9 mouse cellular contexts compared by ENCODE assay signal in the genomic region with DNA sequence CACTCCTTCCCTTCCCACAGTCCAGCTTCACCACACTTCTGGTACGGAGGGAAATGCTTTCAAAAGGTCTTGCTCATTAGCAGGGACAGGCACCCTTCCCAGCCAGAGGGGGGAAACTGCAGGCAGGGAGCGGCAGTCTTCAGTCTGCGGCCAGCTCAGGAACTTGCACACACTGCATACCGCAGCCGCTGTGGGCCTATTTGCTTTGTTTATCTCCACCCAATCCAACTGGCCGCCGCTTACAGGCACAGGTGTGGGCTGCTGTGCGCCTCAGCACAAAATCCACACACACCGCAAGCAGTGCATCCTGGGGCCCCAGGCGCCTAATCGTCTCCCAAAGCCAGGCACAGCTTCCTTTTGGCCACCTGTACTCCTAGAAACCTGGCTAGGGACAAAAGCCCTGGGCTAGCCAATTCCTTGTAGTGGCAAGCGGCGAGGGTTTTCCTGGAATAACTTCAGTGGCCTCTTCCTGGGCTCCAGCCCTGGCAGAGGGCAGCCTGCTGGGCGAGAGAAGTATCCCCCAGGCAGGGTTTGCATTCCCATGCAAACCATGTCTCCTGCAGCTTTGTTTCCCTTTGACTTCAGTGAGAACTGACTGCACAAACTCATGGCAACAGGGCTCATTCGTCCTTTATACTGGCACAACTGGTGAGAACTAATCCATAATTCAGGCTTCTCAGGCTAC. TPM values are rescaled to one million over a fixed set of nuclear protein-coding genes. Genes with fewer than 3 reads are reported as not detected.
DNase-seq lines count a peak whose midpoint lies in the region; ATAC-seq and TF ChIP-seq lines count a peak whose summit lies in the region.
"Had no signal": no experiment of that assay in that cellular context is flagged by ENCODE, and none has a peak within 500 bp of the region (broad histone marks: within the 10 kb centered on the region; RNA-seq: fewer than 3 reads in every experiment).

No protein-coding gene starts in this region.

- H3K4me2 ChIP-seq in forebrain, embryonic 14.5 days (ENCODE audit: low read length), result no peak overlapping the region
- H3K4me2 ChIP-seq in embryonic facial prominence, embryonic 14.5 days (ENCODE audit: low read depth, low read length), result no peak overlapping the region
- peak overlapping the region; percentile 38 for H3K4me2 ChIP-seq in liver, embryonic 13.5 days
- peak overlapping the region; percentile 28 for H3K4me2 ChIP-seq in midbrain, postnatal 0 days (ENCODE audit: low read depth, low read length, poor library complexity, severe bottlenecking)
- H3K4me2 ChIP-seq in kidney, embryonic 16.5 days (replicated peaks; ENCODE audit: low read depth, low read length), result no peak overlapping the region; the same call in 1 of the 2 replicates

- ATAC-seq in forebrain, embryonic 14.5 days, result no peak
- ATAC-seq in embryonic facial prominence, embryonic 14.5 days (ENCODE audit: low read depth), result peak; percentile 38; the same call in 1 of the 2 replicates
- peak; percentile 68 for ATAC-seq in liver, embryonic 13.5 days (ENCODE audit: low read depth)
- peak; percentile 49; the same call in 1 of the 2 replicates for ATAC-seq in midbrain, postnatal 0 days (ENCODE audit: low FRiP score)
- no peak for ATAC-seq in kidney, embryonic 16.5 days (ENCODE audit: low FRiP score, low TSS enrichment)

- no peak; the same call in 1 of the 2 replicates for TF ChIP-seq CTCF in midbrain, postnatal 0 days (IDR thresholded peaks at IDR 0.05)
- no peak for TF ChIP-seq CTCF in left cerebral cortex, adult 2 months (IDR thresholded peaks at IDR 0.05)

- intact Hi-C loops in left cerebral cortex, adult 2 months (cut with DNase I), result no loop called here

- no peak overlapping the region for H3K9ac ChIP-seq in forebrain, embryonic 14.5 days (ENCODE audit: low read length)
- no peak overlapping the region for H3K9ac ChIP-seq in embryonic facial prominence, embryonic 14.5 days (ENCODE audit: low read depth, low read length)
- no peak overlapping the region for H3K9ac ChIP-seq in liver, embryonic 13.5 days
- H3K9ac ChIP-seq in midbrain, postnatal 0 days (replicated peaks; ENCODE audit: low read length, poor library complexity, severe bottlenecking), result 0 out of 2 replicates have a peak overlapping the region, but pooled peaks have one; percentile 26
- no peak overlapping the region for H3K9ac ChIP-seq in kidney, embryonic 16.5 days (replicated peaks; ENCODE audit: low read length)

- peak overlapping the region; percentile 56 for H3K27ac ChIP-seq in forebrain, embryonic 10.5 days
- no peak overlapping the region for H3K27ac ChIP-seq in forebrain, embryonic 14.5 days (ENCODE audit: low read depth, low read length)
- H3K27ac ChIP-seq in embryonic facial prominence, embryonic 14.5 days (replicated peaks; ENCODE audit: low read depth, low read length), result no peak overlapping the region; the same call in 1 of the 2 replicates
- peak overlapping the region; percentile 61 for H3K27ac ChIP-seq in liver, embryonic 13.5 days
- H3K27ac ChIP-seq in midbrain, postnatal 0 days (ENCODE audit: low read depth, low read length), result 0 out of 2 replicates have a peak overlapping the region, but pooled peaks have one; percentile 26
- no peak overlapping the region for H3K27ac ChIP-seq in kidney, embryonic 16.5 days (ENCODE audit: low read length)
- H3K27ac ChIP-seq in left cerebral cortex, adult 2 months, result no peak overlapping the region

- no peaks in the 10 kb centered on the region for H3K9me3 ChIP-seq in forebrain, embryonic 10.5 days
- H3K9me3 ChIP-seq in forebrain, embryonic 14.5 days (replicated peaks; ENCODE audit: control insufficient read depth, low read length), result no peaks in the 10 kb centered on the region
- H3K9me3 ChIP-seq in embryonic facial prominence, embryonic 14.5 days (ENCODE audit: control insufficient read depth, low read length), result no peaks in the 10 kb centered on the region
- no peaks in the 10 kb centered on the region for H3K9me3 ChIP-seq in liver, embryonic 13.5 days (replicated peaks)
- no peaks in the 10 kb centered on the region for H3K9me3 ChIP-seq in midbrain, postnatal 0 days (ENCODE audit: low read length)
- no peaks in the 10 kb centered on the region for H3K9me3 ChIP-seq in kidney, embryonic 16.5 days (ENCODE audit: low read length)

- 8% methylated on average over 15 of the region's 15 CpGs for WGBS in forebrain, embryonic 10.5 days
- WGBS in forebrain, embryonic 14.5 days, result 10% methylated on average over 15 of the region's 15 CpGs
- WGBS in embryonic facial prominence, embryonic 14.5 days, result 11% methylated on average over 12 of the region's 15 CpGs
- WGBS in liver, embryonic 13.5 days (ENCODE audit: insufficient replicate concordance), result 25% methylated on average over 15 of the region's 15 CpGs
- WGBS in midbrain, postnatal 0 days, result 12% methylated on average over 15 of the region's 15 CpGs
- WGBS in kidney, embryonic 16.5 days, result 21% methylated on average over 15 of the region's 15 CpGs

- H3K4me3 ChIP-seq in forebrain, embryonic 10.5 days, result peak overlapping the region; percentile 22
- H3K4me3 ChIP-seq in forebrain, embryonic 14.5 days (ENCODE audit: low read depth, low read length), result no peak overlapping the region
- H3K4me3 ChIP-seq in embryonic facial prominence, embryonic 14.5 days (ENCODE audit: low read depth, low read length), result no peak overlapping the region
- H3K4me3 ChIP-seq in liver, embryonic 13.5 days (replicated peaks), result peak overlapping the region; percentile 39
- no peak overlapping the region for H3K4me3 ChIP-seq in midbrain, postnatal 0 days (ENCODE audit: low read depth, low read length)
- no peak overlapping the region for H3K4me3 ChIP-seq in kidney, embryonic 16.5 days (ENCODE audit: low read length)
- no peak overlapping the region for H3K4me3 ChIP-seq in left cerebral cortex, adult 2 months
- H3K4me3 ChIP-seq: myocyte had no signal

- no peaks in the 10 kb centered on the region for H3K36me3 ChIP-seq in forebrain, embryonic 10.5 days (replicated peaks)
- H3K36me3 ChIP-seq in forebrain, embryonic 14.5 days (ENCODE audit: control insufficient read depth, insufficient read depth, low read length), result no peaks in the 10 kb centered on the region
- no peaks in the 10 kb centered on the region for H3K36me3 ChIP-seq in embryonic facial prominence, embryonic 14.5 days (ENCODE audit: control insufficient read depth, insufficient read depth, low read length)
- H3K36me3 ChIP-seq in liver, embryonic 13.5 days, result peaks cover 29% of the 10 kb centered on the region
- no peaks in the 10 kb centered on the region for H3K36me3 ChIP-seq in midbrain, postnatal 0 days (ENCODE audit: insufficient read depth, low read length)
- H3K36me3 ChIP-seq in kidney, embryonic 16.5 days (ENCODE audit: insufficient read depth, low read length), result no peaks in the 10 kb centered on the region

- no peak for DNase-seq in forebrain, embryonic 10.5 days (ENCODE audit: extremely low spot score, low spot score)
- no peak for DNase-seq in forebrain, embryonic 14.5 days (ENCODE audit: low spot score)
- peak; percentile 19 for DNase-seq in embryonic facial prominence, embryonic 14.5 days (ENCODE audit: low spot score)
- DNase-seq in liver, embryonic 13.5 days, result no peak
- peak; percentile 35 for DNase-seq in midbrain, postnatal 0 days (ENCODE audit: low spot score)
- no peak for DNase-seq in left cerebral cortex, adult 2 months (ENCODE audit: extremely low spot score in 1 of 2, low spot score in 2 of 2)
- DNase-seq in cerebellum, adult 18-20 months, result no peak

- H3K27me3 ChIP-seq in forebrain, embryonic 10.5 days (ENCODE audit: poor library complexity, severe bottlenecking), result peaks cover 13% of the 10 kb centered on the region
- H3K27me3 ChIP-seq in forebrain, embryonic 14.5 days (replicated peaks; ENCODE audit: control insufficient read depth, insufficient read depth, low read length), result no peaks in the 10 kb centered on the region
- H3K27me3 ChIP-seq in embryonic facial prominence, embryonic 14.5 days (replicated peaks; ENCODE audit: control insufficient read depth, insufficient read depth, low read length), result peaks cover 8% of the 10 kb centered on the region; the same call in 1 of the 2 replicates
- H3K27me3 ChIP-seq in liver, embryonic 13.5 days, result no peaks in the 10 kb centered on the region
- H3K27me3 ChIP-seq in midbrain, postnatal 0 days (ENCODE audit: insufficient read depth, low read length), result no peaks in the 10 kb centered on the region
- H3K27me3 ChIP-seq in kidney, embryonic 16.5 days (ENCODE audit: insufficient read depth, low read length), result no peaks in the 10 kb centered on the region

- peaks cover 23% of the 10 kb centered on the region for H3K4me1 ChIP-seq in forebrain, embryonic 10.5 days
- no peaks in the 10 kb centered on the region for H3K4me1 ChIP-seq in forebrain, embryonic 14.5 days (ENCODE audit: control insufficient read depth, insufficient read depth, low read length)
- no peaks in the 10 kb centered on the region for H3K4me1 ChIP-seq in embryonic facial prominence, embryonic 14.5 days (ENCODE audit: control insufficient read depth, insufficient read depth, low read length)
- H3K4me1 ChIP-seq in liver, embryonic 13.5 days (replicated peaks), result peaks cover 30% of the 10 kb centered on the region
- peaks cover 4% of the 10 kb centered on the region; the same call in 1 of the 2 replicates for H3K4me1 ChIP-seq in midbrain, postnatal 0 days (ENCODE audit: insufficient read depth, low read length)
- no peaks in the 10 kb centered on the region for H3K4me1 ChIP-seq in kidney, embryonic 16.5 days (ENCODE audit: insufficient read depth, low read length)

RNA-seq across cellular contexts. Expression of a gene that starts 20.5 kb away (rescaled TPM):
- 2.3 and 2.7 TPM in 2 replicates for polyA plus RNA-seq in forebrain, embryonic 10.5 days (2016; fragmentation: Nextera tagmentation; extraction: Ambion mirVana)
- polyA plus RNA-seq in forebrain, embryonic 14.5 days (2014; fragmentation: Nextera tagmentation; extraction: Ambion mirVana), result 1.2 TPM in 2 replicates
- polyA plus RNA-seq in embryonic facial prominence, embryonic 14.5 days (2014; fragmentation: Nextera tagmentation; extraction: Ambion mirVana), result 0.62 and 0.86 TPM in 2 replicates
- 10.4 and 13.0 TPM in 2 replicates for polyA plus RNA-seq in liver, embryonic 13.5 days (2015; fragmentation: Nextera tagmentation; extraction: Ambion mirVana)
- 3.3 and 5.4 TPM in 2 replicates for total RNA-seq in midbrain, postnatal 0 days (2014; rRNA removed)
- 1.6 TPM in 2 replicates for polyA plus RNA-seq in midbrain, postnatal 0 days (2015; fragmentation: Nextera tagmentation; extraction: Ambion mirVana)
- polyA plus RNA-seq in kidney, embryonic 16.5 days (2015; fragmentation: Nextera tagmentation; extraction: Ambion mirVana), result 0.67 and 0.72 TPM in 2 replicates
- 1 to 10 TPM; 1.9 to 2.1 TPM for total RNA-seq in left cerebral cortex, adult 2 months (2021)

RNA-seq across cellular contexts. Expression of a gene that starts 20.9 kb away (rescaled TPM):
- polyA plus RNA-seq in forebrain, embryonic 10.5 days (2016; fragmentation: Nextera tagmentation; extraction: Ambion mirVana), result 34.6 and 41.6 TPM in 2 replicates
- 16.7 and 19.1 TPM in 2 replicates for polyA plus RNA-seq in forebrain, embryonic 14.5 days (2014; fragmentation: Nextera tagmentation; extraction: Ambion mirVana)
- polyA plus RNA-seq in embryonic facial prominence, embryonic 14.5 days (2014; fragmentation: Nextera tagmentation; extraction: Ambion mirVana), result 19.3 and 22.4 TPM in 2 replicates
- polyA plus RNA-seq in liver, embryonic 13.5 days (2015; fragmentation: Nextera tagmentation; extraction: Ambion mirVana), result 9.9 and 13.1 TPM in 2 replicates
- 39.1 and 44.6 TPM in 2 replicates for total RNA-seq in midbrain, postnatal 0 days (2014; rRNA removed)
- polyA plus RNA-seq in midbrain, postnatal 0 days (2015; fragmentation: Nextera tagmentation; extraction: Ambion mirVana), result 38.8 and 40.7 TPM in 2 replicates
- 33.0 and 36.0 TPM in 2 replicates for polyA plus RNA-seq in kidney, embryonic 16.5 days (2015; fragmentation: Nextera tagmentation; extraction: Ambion mirVana)
- 10 to 100 TPM; 30.6 to 32.0 TPM for total RNA-seq in left cerebral cortex, adult 2 months (2021)

Comparison
In these comparisons a context has a peak if more than half of its experiments do, and no peak if none do; other contexts are left out.
1. H3K27ac ChIP-seq: peak in forebrain, embryonic 10.5 days (single experiment), liver, embryonic 13.5 days (single experiment) and midbrain, postnatal 0 days (single experiment); none in forebrain, embryonic 14.5 days (single experiment), embryonic facial prominence, embryonic 14.5 days (single experiment), kidney, embryonic 16.5 days (single experiment) and left cerebral cortex, adult 2 months (single experiment).
2. H3K4me3 ChIP-seq: peak in forebrain, embryonic 10.5 days (single experiment) and liver, embryonic 13.5 days (single experiment); none in forebrain, embryonic 14.5 days (single experiment), embryonic facial prominence, embryonic 14.5 days (single experiment), midbrain, postnatal 0 days (single experiment), kidney, embryonic 16.5 days (single experiment) and left cerebral cortex, adult 2 months (single experiment).
3. DNase-seq: peak in embryonic facial prominence, embryonic 14.5 days (single experiment) and midbrain, postnatal 0 days (single experiment); none in forebrain, embryonic 10.5 days (single experiment), forebrain, embryonic 14.5 days (single experiment), liver, embryonic 13.5 days (single experiment), left cerebral cortex, adult 2 months (0 of 2) and cerebellum, adult 18-20 months (0 of 2).
4. ATAC-seq: peak in embryonic facial prominence, embryonic 14.5 days (single experiment), liver, embryonic 13.5 days (single experiment) and midbrain, postnatal 0 days (single experiment); none in forebrain, embryonic 14.5 days (single experiment) and kidney, embryonic 16.5 days (single experiment).
5. H3K4me2 ChIP-seq: peak in liver, embryonic 13.5 days (single experiment) and midbrain, postnatal 0 days (single experiment); none in forebrain, embryonic 14.5 days (single experiment), embryonic facial prominence, embryonic 14.5 days (single experiment) and kidney, embryonic 16.5 days (single experiment).